Mouse (Mus musculus): ENCODE measurements around the gene Senp8.
"Not testable (repeated sequence)": the region's sequence is repeated elsewhere in the genome, so short reads cannot be mapped to it uniquely, and the experiment has no call there.

Gene Senp8

DNA sequence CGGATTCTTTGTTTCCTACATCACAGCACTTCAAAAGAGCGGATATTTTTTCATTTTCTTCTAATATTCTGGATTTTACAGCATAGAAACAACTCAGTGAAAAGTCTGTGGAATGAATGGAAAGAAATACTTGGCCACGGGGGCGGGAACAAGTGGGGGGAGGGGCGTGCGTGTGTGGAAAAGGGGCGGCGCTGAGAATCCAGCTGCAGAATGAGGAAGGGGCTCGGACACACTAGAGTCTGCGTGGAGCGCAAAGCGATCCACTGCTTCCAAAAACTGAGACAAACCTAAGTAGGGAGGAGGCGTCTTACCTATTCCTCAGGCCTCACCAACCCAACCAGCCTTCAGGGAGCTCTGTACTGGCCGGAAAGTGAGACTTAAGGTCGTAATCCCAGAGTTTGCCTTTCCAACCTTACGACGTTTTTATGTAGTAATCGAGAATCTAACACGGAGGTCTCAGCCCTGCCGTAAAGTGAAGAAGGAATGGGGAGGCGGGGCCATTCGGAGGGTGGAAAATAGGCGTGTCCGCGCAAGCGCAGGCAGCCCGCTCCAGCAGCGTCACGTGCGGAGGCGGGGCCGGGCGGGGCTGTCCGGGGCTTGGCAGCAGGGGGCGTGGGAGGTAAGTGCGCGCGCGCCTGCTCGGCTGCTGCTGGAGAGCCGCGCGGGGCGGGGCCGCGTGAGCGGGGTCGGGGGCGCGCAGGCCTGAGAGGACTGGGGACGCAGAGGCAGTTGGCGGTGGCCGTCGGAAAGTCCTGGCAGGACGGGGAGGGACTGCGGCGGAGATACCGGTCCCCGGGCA lies at the start of gene Senp8, which contains the start of gene Myo9a:
TSS of gene Senp8 (minus strand) at position 444 of the 799 bp plus-strand sequence.
TSS of gene Myo9a (plus strand) at position 630 of the 799 bp plus-strand sequence.
- peak; percentile 99 for DNase-seq (ENCODE audit: low spot score in 2 of 2)

DNA sequence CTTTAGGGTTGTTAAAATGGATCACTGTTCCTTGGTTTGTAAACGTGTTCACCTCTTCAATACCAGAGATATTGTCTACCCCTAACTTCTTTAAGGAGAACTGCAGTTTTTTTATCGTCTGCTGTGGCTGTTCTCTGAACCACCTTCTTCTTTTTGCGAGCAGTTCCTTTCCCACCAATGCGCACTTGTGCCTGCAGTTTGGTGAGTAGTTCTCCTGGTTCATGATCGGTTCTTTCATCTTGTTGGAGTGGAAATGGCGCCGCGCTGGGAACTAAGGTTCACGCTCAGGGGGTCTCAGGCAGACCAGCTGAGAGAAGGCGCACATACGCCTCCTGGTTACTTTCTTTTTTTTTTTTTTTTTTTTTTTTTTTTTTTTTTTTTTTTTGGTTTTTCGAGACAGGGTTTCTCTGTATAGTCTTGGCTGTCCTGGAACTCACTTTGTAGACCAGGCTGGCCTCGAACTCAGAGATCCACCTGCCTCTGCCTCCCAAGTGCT lies 16.5 kb upstream of the Senp8 start:
- DNase-seq (ENCODE audit: low spot score in 2 of 2) = not testable (repeated sequence)

DNA sequence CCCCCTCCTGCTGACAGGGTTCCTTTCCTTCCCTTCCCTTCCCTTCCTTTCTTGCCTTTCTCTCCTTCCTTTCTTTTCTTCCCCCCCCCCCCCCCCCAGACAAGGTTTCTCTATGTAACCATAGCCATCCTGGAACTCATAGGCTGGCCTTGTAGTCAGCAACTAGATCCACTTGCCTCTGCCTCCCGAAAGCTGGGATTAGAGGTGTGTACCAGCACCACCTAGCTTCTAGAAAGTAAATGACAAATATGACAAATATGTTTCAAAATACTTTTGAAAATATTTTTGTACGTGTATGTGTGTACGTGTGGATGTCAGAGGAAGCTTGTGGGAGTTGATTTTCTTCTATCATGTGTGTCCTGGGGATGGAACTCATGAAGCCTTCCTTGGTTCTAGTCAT lies 10.0 kb upstream of the Senp8 start:
- DNase-seq (ENCODE audit: low spot score in 2 of 2) = no peak

DNA sequence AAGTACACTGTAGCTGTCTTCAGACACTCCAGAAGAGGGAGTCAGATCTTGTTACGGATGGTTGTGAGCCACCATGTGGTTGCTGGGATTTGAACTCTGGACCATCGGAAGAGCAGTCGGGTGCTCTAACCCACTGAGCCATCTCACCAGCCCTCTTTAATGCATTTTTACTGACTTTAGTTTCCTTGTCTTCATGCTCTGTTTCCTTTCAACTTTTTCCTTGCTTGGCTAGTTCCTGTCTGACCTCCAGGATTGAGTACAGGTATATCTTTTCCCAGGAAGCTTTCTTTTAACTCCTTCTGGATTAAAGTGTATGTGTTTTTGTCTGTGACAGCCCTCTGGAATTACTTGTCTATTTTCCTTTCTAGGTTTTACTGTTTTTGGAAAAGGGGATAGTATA lies 6.5 kb upstream of the Senp8 start:
- DNase-seq (ENCODE audit: low spot score in 2 of 2) = not testable (repeated sequence)

DNA sequence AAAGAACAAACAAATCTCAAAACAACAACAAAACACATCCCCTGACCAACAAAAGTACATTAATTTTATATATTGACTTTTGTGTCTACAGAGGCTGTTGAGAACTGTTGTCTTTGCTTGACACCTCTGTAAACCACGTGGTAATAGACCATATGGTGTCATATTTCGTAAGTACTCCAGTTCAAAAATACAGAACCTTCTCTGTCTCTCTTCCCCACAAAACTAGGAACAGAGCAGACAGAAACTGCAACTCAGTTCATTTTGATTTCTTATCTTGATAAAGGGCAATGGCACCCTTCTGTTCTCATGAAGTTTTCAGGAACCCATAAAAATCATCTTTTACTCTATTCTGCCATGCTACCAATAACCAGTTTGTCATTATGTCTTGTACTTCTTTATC lies 4.7 kb upstream of the Senp8 start:
- DNase-seq (ENCODE audit: low spot score in 2 of 2) = no peak

DNA sequence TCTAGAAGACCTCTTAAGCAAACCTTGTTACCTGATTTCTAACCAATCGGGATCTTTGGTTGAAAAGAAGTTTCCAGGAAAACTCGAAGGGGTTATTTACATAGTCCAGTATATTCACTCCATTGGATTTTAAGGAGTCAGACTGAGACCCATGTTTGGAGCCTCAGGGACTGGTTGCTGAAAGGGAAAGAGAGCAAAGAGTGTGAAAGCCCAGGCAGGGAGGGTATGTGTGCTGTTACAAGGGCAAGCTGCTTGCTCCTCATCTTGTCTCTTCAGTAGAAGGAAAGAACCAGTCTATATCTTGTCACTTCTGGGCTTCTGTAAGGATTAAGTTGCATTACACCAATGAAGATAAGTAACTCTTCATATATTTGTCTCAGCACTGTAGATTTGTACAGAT lies 1.5 kb upstream of the Senp8 start:
- no peak for DNase-seq (ENCODE audit: low spot score in 2 of 2)

DNA sequence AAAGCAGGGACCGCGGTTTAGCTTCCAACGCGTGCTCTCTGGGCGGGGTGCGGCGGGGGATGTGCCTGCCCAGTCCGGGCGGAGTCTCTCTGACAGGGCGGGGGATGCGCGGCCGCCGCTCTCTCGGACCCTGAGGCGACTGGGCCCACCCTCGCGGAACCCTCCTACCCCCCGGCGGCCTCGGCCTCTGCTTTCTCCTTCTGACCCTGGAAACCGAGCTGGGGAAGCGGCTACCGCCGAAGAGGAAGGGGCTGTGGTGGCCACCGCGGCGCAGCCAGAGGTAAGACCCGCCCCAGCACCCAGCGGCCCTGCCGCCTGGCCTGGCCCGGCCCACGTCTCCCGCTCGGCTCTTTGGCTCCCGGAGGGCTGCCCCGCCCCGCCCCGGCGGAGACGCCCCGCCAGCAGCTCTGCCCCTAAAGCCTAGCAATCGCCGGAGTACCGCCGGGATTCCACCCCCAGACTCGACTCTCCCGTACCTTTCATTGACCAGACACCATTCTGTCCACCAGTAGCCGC lies 614 bp upstream of the Senp8 start:
- DNase-seq (ENCODE audit: low spot score in 2 of 2) = peak; percentile 77 to 81

DNA sequence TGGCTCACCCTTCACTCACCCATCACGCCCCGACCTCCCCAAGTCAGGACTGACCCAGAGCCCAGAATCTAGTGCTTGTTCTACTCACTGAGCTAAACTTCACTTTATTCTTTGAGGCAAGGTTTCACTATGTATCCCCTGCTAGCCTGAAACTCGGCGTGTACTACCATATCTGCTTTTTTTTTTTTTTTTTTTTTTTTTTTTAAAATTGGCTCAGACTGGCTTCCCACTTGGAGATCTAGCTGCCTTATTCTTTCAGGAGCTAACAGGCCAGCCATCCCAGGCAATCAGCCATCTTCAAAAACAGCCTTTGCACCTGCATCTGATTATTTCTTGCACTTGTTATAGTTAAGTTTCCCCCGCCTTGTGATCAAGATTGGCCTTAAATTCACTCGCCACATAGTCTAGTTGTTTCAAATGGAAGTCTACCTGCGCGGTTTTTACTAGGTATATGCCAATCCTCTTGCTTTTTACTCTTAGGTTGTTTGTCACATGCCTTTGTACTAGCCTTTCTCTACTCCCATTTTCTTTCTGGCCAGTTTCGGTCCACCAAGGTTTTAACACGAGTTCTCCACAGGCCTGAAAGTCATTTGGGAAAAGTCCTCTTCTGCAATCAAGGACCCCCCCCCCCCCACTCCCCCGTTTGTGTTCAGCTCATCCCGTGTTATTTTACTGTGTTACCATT lies 787 bp downstream of the Senp8 start:
- DNase-seq (ENCODE audit: low spot score in 2 of 2) = no peak

DNA sequence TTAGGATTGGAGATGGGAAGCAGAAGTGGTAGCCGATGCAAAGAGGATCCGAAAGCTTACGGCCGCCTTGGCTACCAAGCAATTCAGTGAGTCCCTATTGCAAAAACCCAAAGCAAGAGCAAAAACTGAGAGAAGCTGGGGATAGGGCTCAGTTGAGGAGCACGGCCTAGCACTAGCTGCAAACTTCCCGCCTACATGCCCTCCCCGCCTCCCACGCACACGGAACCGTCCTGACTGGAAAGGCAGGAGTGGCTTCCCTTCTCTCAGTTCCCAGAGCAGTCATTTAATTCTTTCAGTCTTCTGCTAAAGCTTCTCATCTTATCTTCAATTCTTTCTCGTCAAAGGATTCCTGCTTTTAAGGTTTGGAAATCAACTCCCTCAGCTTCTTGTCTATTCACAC lies 1.5 kb downstream of the Senp8 start:
- DNase-seq (ENCODE audit: low spot score in 2 of 2) = no peak

DNA sequence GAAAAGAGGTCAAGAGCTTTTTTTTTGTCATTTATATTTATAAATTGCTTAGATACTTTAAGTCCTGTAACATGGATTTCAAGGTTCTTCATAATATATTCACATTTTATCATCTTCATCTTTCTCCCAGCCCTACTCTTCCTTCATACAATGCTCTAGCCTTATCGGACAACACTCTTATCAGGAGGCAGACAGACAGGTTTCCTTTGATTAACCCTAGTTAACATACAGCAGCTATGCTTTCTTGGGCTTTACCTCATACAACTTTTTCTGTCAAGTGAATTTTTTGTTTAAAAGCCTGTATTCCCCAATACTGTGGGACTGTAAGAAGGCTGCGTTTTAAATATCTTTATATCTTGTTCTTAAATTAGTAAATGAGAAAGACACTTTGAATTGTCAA lies 2.1 kb downstream of the Senp8 start:
- no peak for DNase-seq (ENCODE audit: low spot score in 2 of 2)

DNA sequence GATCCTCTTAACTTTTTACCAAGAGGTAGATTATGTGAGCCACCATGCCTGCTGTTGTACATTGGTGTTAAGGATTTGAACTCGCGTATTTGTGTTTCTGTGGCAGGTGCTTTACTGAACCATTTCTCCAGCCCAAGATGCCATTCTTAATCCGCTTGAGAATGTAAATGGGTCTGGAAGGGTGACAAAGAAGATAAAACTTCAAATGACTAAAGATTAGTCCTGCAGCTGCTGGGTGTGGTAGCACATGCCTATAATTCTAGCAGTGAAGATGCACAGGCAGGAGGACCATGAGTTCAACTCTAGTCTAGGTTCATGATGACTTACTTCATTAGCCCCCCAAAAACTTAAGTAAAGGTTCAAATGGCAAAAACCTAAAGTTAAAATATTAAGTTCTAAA lies 6.6 kb downstream of the Senp8 start:
- DNase-seq (ENCODE audit: low spot score in 2 of 2) = no peak

DNA sequence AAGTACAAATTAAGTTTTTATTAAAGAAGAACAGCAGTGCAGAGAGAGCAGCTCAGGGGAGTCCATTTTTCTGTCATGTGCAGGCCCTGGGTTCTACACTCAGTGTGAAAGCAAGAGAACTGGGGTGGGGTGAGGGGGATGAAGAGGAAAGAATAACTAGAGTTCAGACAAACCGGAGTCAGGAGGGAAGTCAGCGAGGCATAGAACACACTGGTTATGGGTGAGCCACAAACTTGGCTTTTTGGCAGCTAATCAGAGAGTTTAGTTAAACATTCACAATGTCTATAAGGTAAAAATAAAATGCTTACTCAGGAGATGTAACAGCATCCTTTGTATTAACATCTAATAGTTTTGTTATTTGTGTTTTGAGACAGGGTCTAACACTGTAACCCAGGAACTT lies 9.9 kb downstream of the Senp8 start:
- no peak for DNase-seq (ENCODE audit: low spot score in 2 of 2)

DNA sequence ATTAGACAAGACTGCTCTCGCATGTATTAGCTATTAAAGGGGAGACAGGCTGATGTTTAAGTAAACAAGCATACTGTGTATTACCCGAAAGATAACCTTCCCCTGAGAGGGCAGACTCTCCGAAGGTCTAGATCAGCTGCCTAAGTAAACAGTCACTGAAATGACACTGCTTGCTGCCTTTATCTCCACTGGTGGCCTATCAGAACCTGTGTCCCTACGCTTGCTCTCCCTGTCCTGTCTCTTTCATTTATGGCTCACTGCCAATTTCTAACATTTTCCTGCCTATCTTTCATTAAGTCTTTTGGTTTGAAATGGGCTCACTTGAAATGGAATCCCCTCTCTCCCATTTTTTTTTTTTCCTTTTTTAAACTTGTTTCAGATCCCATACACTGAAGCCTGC lies 15.1 kb downstream of the Senp8 start:
- no peak for DNase-seq (ENCODE audit: low spot score in 2 of 2)

DNA sequence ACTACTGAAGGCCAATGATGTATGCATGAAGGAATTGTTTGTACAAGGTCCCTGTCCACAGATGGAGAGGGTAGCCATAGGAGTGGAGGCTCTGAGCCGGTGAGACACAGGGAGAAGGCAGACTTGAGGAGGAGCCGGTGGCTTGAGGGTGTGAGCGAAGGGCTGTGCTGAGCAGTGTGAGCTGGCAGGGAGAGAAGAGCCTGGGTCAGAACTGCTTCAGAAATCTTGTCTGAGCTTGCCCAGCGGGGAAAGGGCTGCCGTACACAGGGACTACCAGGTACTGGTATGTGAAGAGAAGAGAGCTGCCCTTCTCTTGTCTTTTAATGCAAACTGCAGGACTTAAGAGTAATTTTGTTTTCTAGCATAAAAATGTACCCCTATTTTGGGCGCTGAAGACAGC lies 17.4 kb downstream of the Senp8 start:
- no peak for DNase-seq (ENCODE audit: low spot score in 2 of 2)

DNA sequence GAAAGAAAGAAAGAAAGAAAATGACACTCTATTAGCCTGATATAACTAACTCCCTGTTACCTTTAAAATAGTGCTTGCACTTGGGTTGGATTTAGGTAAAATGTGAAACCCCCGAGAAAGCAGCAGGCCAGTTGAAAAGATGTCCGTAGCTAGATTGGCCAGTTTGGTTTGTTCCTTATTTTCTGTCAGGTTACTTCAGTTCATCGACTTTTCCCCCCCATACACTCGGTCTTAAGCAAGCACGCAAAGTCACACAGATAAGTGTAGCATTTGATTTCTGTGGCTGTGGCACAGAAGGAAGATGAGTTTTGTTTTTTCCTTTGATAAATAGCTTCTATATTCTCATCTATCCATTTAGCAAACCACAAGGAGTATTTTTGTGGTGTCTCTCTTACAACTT lies 19.4 kb downstream of the Senp8 start:
- no peak for DNase-seq (ENCODE audit: low spot score in 2 of 2)

DNA sequence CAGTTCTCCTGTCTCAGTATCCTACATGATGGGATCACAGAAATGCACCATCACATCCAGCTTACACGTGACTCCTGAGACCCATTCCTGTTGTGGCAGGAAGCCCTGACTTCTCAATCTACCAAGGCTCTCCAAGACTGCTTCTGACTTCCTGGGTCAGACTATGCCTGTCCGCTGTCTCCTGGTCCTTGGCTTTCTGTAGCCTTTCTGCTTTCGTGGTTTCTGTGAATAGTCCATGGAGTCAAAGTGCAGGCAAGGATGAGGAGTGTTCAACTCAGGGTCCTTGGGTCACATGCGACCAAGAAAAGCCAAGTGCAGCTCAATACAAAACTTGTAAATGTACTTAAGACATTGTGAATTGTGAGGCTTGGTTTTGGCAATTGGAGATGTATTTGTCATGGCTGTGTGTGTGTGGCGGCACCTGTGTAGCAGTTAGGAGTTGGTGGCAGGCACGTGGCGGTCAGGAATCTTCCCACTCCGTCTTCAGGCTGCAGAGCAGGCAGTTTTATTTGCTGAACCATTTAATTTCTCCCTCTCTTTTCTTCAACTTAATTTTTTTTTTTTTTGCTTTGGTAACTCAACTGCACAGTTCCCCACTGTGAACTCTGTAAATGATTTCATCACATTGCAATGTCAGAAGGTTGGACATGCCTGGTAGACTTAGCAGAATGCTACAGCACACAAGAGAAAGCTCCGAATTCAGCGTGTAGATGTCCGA lies 22.8 kb downstream of the Senp8 start:
- DNase-seq (ENCODE audit: low spot score in 2 of 2) = no peak

DNA sequence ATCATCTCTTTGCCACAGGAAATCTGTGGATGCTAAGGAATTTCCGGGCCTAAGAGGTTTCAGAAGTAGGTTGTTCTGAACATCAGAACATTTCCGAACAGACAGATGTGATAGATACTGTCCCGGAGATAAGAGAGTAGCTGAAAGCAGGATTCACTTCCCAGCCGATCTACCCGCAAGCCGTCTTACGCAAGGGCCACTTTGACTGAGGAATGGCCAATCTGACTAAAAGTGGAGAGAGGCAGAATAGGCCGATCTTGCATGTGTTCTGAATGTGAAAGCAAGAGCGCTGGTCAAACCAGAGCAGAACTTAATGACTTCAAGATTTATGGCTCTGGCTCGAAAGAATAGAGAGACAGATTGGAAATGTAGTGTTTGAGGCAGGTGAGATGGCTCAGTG lies 25.0 kb downstream of the Senp8 start:
- no peak for DNase-seq (ENCODE audit: low spot score in 2 of 2)

DNA sequence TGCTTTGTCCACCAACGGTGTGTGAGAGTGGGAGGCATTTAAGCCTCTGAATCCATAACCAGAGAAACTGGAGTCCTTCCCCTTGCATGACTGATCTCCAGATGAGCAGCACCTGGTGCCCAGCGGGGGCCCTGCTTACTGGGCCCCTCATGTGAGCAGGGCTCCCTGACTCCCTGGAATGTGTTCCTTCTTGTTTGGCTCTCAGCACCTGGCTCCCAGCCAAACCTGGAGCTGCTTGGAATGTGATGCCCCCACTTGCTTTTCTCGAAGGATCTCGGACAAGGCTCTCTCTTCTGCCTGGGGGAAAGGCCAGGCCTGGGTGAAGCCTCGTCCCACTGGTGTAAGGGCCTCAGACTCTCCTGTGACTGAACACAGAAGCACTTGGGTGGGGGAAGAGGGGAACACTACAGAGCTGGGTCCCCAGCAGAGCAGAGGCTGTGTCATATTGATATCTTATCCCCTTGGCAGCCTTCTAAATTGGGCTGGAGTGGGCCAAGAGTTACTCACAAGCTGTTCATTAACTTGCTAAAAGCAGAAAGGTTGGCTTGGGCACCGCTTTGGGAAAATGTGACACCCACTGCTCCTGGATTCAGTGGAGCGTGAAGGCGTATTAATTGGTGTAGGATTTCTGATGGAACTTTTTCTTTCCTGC lies 26.6 kb downstream of the Senp8 start:
- no peak for DNase-seq (ENCODE audit: low spot score in 2 of 2)

DNA sequence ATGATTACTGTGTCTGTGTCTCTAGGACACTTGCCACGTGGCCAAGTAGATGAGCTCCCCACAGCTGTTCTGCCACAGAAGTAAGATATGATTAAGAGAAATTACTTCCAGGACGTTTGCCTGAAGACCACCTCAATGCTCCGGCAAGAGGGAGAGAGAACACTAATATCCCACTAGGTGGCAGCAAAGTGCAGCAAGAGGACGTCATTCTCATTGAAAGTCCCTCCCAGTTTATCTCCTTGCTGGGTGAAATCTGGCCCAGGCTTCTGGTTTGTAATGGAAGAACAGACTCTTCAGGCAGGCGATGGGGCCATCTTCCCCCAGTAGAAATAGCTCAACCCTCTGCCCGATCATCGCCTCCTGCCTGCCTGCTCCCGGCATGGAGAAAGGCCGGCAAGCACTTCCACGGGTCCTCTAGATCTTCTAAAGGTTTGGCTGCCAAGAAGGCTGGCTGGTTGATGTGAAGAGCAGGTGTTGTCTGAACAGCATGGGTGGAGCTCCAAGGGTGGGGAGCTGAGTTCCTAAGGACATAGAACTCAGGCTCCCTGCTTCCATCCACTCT lies 27.3 kb downstream of the Senp8 start:
- DNase-seq (ENCODE audit: low spot score in 2 of 2) = peak; percentile 15 to 41

DNA sequence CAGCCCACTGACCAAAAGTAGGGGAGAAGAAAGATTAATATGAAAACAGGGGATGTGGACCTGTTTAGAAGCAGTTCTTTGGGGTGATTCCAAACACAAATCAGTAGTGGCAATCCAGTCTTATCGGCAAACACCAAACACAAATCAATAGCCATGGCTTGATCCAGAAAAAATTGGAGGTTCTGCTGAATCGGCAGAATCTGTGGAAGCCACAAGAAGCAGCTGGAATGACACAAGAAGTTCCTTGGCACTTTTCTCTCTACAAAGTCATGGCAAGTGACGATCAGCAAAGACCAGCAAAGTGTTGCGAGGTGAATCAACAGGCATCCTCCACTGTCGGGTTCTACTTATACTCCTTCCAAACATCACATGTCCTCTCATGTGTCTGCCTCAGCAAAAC lies 29.4 kb downstream of the Senp8 start:
- DNase-seq (ENCODE audit: low spot score in 2 of 2) = no peak

DNA sequence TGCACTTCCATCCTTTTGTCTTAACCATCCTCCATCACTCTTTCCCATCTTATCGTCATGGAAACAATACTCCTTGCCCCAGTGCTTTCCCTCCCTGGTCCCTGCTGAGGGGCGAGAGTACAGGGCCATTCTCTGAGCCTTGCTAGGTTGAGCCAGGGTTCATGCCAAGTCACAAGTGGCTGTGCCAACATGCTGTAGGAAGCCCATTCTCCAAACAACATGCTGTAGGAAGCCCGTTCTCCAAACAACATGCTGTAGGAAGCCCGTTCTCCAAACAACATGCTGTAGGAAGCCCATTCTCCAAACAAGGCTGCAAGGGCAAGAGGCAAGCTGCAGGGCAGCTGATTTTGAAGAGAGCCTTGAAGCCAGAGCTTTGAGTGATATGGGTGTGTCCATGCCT lies 32.3 kb downstream of the Senp8 start:
- no peak for DNase-seq (ENCODE audit: low spot score in 2 of 2)

Data from spleen, postnatal 14 days (tissue).